Mouse (Mus musculus): Measurements from ENCODE around the gene Riiad1. TPM values are rescaled to one million over a fixed set of nuclear protein-coding genes. Genes with fewer than 3 reads are reported as not detected.

Riiad1 gene
- total RNA-seq, 2 experiments from 2014 or later: 4.5 to 5.7 TPM

GRCm38 (mm10) chr3:94465632-94466430 is 14.3 kb downstream of the Riiad1 start:
- DNase-seq (ENCODE audit: low spot score in 2 of 2): peak; percentile 69 to 70
- intact Hi-C loops (cut with DNase I): loop anchor here (2.0 kb wide), 1 partner anchor 19 kb away; no protein-coding TSS in a partner anchor

- no peak for DNase-seq (ENCODE audit: low spot score in 2 of 2)
- intact Hi-C loops (cut with DNase I): loop anchor here (2.0 kb wide), 1 partner anchor 21 kb away; no protein-coding TSS in a partner anchor
Observed at GRCm38 (mm10) chr3:94463926-94464578, 16.1 kb downstream of the Riiad1 start.

GRCm38 (mm10) chr3:94459834-94460233 is 20.3 kb downstream of the Riiad1 start:
- intact Hi-C loops (cut with DNase I): no loop called here
- DNase-seq (ENCODE audit: low spot score in 2 of 2): no peak

GRCm38 (mm10) chr3:94457055-94457454 is 23.1 kb downstream of the Riiad1 start:
- intact Hi-C loops (cut with DNase I): no loop called here

GRCm38 (mm10) chr3:94456529-94457000 is 23.6 kb downstream of the Riiad1 start:
- intact Hi-C loops (cut with DNase I): loop anchor here (1.0 kb wide), 1 partner anchor 46 kb away; no protein-coding TSS in a partner anchor

More at GRCm38 (mm10) chr3:94457055-94457454, 23.1 kb downstream of the Riiad1 start:
- DNase-seq (ENCODE audit: low spot score in 2 of 2): no peak

GRCm38 (mm10) chr3:94449377-94449776 is 30.8 kb downstream of the Riiad1 start:
- no peak for DNase-seq (ENCODE audit: low spot score in 2 of 2)
- intact Hi-C loops (cut with DNase I): loop anchor here (10.0 kb wide), 1 partner anchor 135 kb away; the partner anchor contains the start of gene Snx27

More at GRCm38 (mm10) chr3:94456529-94457000, 23.6 kb downstream of the Riiad1 start:
- peak; percentile 78 to 80 for DNase-seq (ENCODE audit: low spot score in 2 of 2)

- intact Hi-C loops (cut with DNase I): loop anchor here (2.0 to 10.0 kb wide), 2 partner anchors 77 to 141 kb away; partner anchors contain the start of gene Snx27
- no peak for DNase-seq (ENCODE audit: low spot score in 2 of 2)
Observed at GRCm38 (mm10) chr3:94443597-94443964, 36.6 kb downstream of the Riiad1 start, which contains the start of gene Oaz3. Oaz3 (minus strand) TSS chr3:94443915.

- intact Hi-C loops (cut with DNase I): loop anchor here (2.0 to 10.0 kb wide), 2 partner anchors 76 to 142 kb away; partner anchors contain the start of gene Snx27
- peak; percentile 95 for DNase-seq (ENCODE audit: low spot score in 2 of 2)
Observed at GRCm38 (mm10) chr3:94442951-94443596, 37.1 kb downstream of the Riiad1 start, which contains the start of gene Mrpl9. Mrpl9 (plus strand) TSS chr3:94443318.

- intact Hi-C loops (cut with DNase I): loop anchor here (10.0 kb wide), 1 partner anchor 144 kb away; the partner anchor contains the start of gene Snx27
- no peak for DNase-seq (ENCODE audit: low spot score in 2 of 2)
Observed at GRCm38 (mm10) chr3:94441182-94441581, 39.0 kb downstream of the Riiad1 start.

- DNase-seq (ENCODE audit: low spot score in 2 of 2): no peak
- intact Hi-C loops (cut with DNase I): no loop called here
Observed at GRCm38 (mm10) chr3:94436420-94436819, 43.7 kb downstream of the Riiad1 start.

GRCm38 (mm10) chr3:94434305-94434704 is 45.8 kb downstream of the Riiad1 start:
- intact Hi-C loops (cut with DNase I): no loop called here
- no peak for DNase-seq (ENCODE audit: low spot score in 2 of 2)

- no peak for DNase-seq (ENCODE audit: low spot score in 2 of 2)
- intact Hi-C loops (cut with DNase I): no loop called here
Observed at GRCm38 (mm10) chr3:94430980-94431379, 49.2 kb downstream of the Riiad1 start.

Other genes with a start within 250 kb of the Riiad1 start
- gene Gm4778, start 216.3 kb downstream of the Riiad1 start, total RNA-seq (2021): not detected
- gene Them4, start 170.3 kb downstream of the Riiad1 start, total RNA-seq (2021): 10 to 100 TPM; 19.4 to 22.0 TPM
- not detected for gene Them5, start 138.2 kb downstream of the Riiad1 start, total RNA-seq (2021)
- gene C2cd4d, start 117.9 kb downstream of the Riiad1 start, total RNA-seq (2021): under 1 TPM; 0.32 to 0.82 TPM
- gene Rorc, start 107.5 kb downstream of the Riiad1 start, total RNA-seq (2021): 1 to 10 TPM in 1 of 2 experiments, under 1 TPM in 1; 0.59 to 1.0 TPM
- gene Lingo4, start 81.8 kb downstream of the Riiad1 start, total RNA-seq (2021): under 1 TPM; 0.72 to 0.97 TPM
- 10 to 100 TPM; 35.2 to 36.7 TPM for gene Tdrkh, start 67.1 kb downstream of the Riiad1 start, total RNA-seq (2021)
- 10 to 100 TPM; 34.1 to 42.3 TPM for gene Mrpl9, start 37.0 kb downstream of the Riiad1 start, total RNA-seq (2021)
- not detected for gene Oaz3, start 36.4 kb downstream of the Riiad1 start, total RNA-seq (2021)
- gene Celf3, start 2.0 kb downstream of the Riiad1 start, total RNA-seq (2021): 100 to 1,000 TPM; 141 to 163 TPM
- 100 to 1,000 TPM in 1 of 2 experiments, 10 to 100 TPM in 1; 92.3 to 102 TPM for gene Snx27, start 102.4 kb upstream of the Riiad1 start, total RNA-seq (2021)
- gene Gm10972, start 162.8 kb upstream of the Riiad1 start, total RNA-seq (2021): not detected
- gene Tuft1, start 178.5 kb upstream of the Riiad1 start, total RNA-seq (2021): 1 to 10 TPM; 1.2 to 1.3 TPM
- gene Selenbp2, start 213.2 kb upstream of the Riiad1 start, total RNA-seq (2021): not detected

Measured in left cerebral cortex, postnatal 36 days (tissue).